Mouse (Mus musculus) CH12.LX (cell line): ENCODE measurements at regions not wholly inside any gene's neighbourhood (a gene's known extent, or its start where the extent isn't known, plus 50 kb on each side); places are given as distances from the start of the nearest gene placed in this dataset.
A peak's percentile ranks its signal among the peaks of the same experiment; 100 is the strongest.

ENCODE experiments used
- DNase-seq: peaks from one replicate; pipeline ENCODE4 v3.0.0-alpha.2; 2013; ENCODE audit errors: extremely low read depth
- H3K27ac ChIP-seq: 2 replicates; pipeline ENCODE4 v1.5.1; 2012; ENCODE audit warnings: low read depth, mild to moderate bottlenecking, control low read depth, moderate library complexity; ENCODE audit not compliant: insufficient read depth
- H3K27me3 ChIP-seq: replicated peaks from 2 replicates; pipeline ENCODE3; 2012; ENCODE audit warnings: inconsistent platforms
- H3K36me3 ChIP-seq, 2 experiments: replicated peaks in 1 of 2; 2 replicates each; pipeline versions ENCODE3 to v1.6.1; 2012; ENCODE audit warnings: inconsistent platforms in 1 of 2, low read length in 1 of 2, mild to moderate bottlenecking in 1 of 2, mixed read lengths in 1 of 2, moderate library complexity in 1 of 2; ENCODE audit not compliant: control insufficient read depth in 1 of 2, insufficient read depth in 1 of 2
- H3K4me1 ChIP-seq, 2 experiments: 2 replicates each; pipeline ENCODE4 v1.6.1; 2012; ENCODE audit warnings: inconsistent platforms in 1 of 2, moderate library complexity in 1 of 2; ENCODE audit not compliant: insufficient read depth in 2 of 2, control insufficient read depth in 1 of 2
- H3K4me2 ChIP-seq: 2 replicates; pipeline ENCODE4 v1.6.1; 2012; ENCODE audit warnings: low read depth, mild to moderate bottlenecking, control low read depth; ENCODE audit not compliant: poor library complexity, insufficient read depth, severe bottlenecking
- H3K4me3 ChIP-seq, 3 experiments: fragments of 150-350 bp in 1 of 3; sonication (generic) in 1 of 3; replicated peaks in 1 of 3; 2 replicates each; pipeline versions ENCODE3 to v1.5.1; 2011 to 2012; ENCODE audit warnings: low read depth in 2 of 3, low read length in 2 of 3, mild to moderate bottlenecking in 2 of 3, moderate library complexity in 2 of 3, control low read depth in 1 of 3, improper control_type of control experiment in 1 of 3, inconsistent platforms in 1 of 3, mixed read lengths in 1 of 3; ENCODE audit not compliant: poor library complexity in 1 of 3
- H3K79me2 ChIP-seq: replicated peaks from 2 replicates; pipeline ENCODE4 v1.6.1; 2012; ENCODE audit warnings: mild to moderate bottlenecking, moderate library complexity; ENCODE audit not compliant: control insufficient read depth, poor library complexity, insufficient read depth, severe bottlenecking; ENCODE audit errors: extremely low read depth
- H3K9ac ChIP-seq: 2 replicates; pipeline ENCODE4 v1.6.1; 2012; ENCODE audit warnings: low read depth, mild to moderate bottlenecking, control low read depth, moderate library complexity; ENCODE audit not compliant: insufficient read depth
- H3K9me3 ChIP-seq: replicated peaks from 2 replicates; pipeline ENCODE3; 2012; ENCODE audit warnings: low read length, inconsistent platforms, mixed read lengths
- BHLHE40 ChIP-seq: IDR thresholded peaks from 2 replicates; pipeline ENCODE4 v1.6.1; 2011; ENCODE audit warnings: mild to moderate bottlenecking, low read depth, low read length, improper control_type of control experiment
- CTCF ChIP-seq, 2 experiments: IDR thresholded peaks in 1 of 2; conservative IDR thresholded peaks in 1 of 2; 2 replicates each; pipeline ENCODE4 v1.5.1; 2011 to 2012; ENCODE audit warnings: low read depth in 2 of 2, low read length in 2 of 2, improper control_type of control experiment in 1 of 2, inconsistent platforms in 1 of 2, mild to moderate bottlenecking in 1 of 2, moderate library complexity in 1 of 2
- E2F4 ChIP-seq: IDR thresholded peaks from 2 replicates; pipeline ENCODE4 v1.6.1; 2011; ENCODE audit warnings: low read depth, low read length, improper control_type of control experiment; ENCODE audit not compliant: insufficient replicate concordance
- ELF1 ChIP-seq: IDR thresholded peaks from 2 replicates; pipeline ENCODE4 v1.6.1; 2014; ENCODE audit warnings: low read depth, mild to moderate bottlenecking, inconsistent platforms, low read length, improper control_type of control experiment
- EP300 ChIP-seq: IDR thresholded peaks from 2 replicates; pipeline ENCODE4 v1.6.1; 2011; ENCODE audit warnings: low read length, improper control_type of control experiment
- ETS1 ChIP-seq: conservative IDR thresholded peaks from 2 replicates; pipeline ENCODE4 v1.6.1; 2012; ENCODE audit warnings: low read depth, mild to moderate bottlenecking, inconsistent platforms, low read length, improper control_type of control experiment, moderate library complexity
- GABPA ChIP-seq: IDR thresholded peaks from 2 replicates; pipeline ENCODE4 v1.6.1; 2012; ENCODE audit warnings: low read depth, low read length, improper control_type of control experiment, inconsistent platforms; ENCODE audit not compliant: insufficient replicate concordance
- IRF4 ChIP-seq: IDR thresholded peaks from 2 replicates; pipeline ENCODE4 v1.6.1; 2014; ENCODE audit warnings: low read depth, mild to moderate bottlenecking, inconsistent platforms, low read length, improper control_type of control experiment
- JUN ChIP-seq: IDR thresholded peaks from 2 replicates; pipeline ENCODE4 v1.6.1; 2011; ENCODE audit warnings: low read depth, mild to moderate bottlenecking, low read length, improper control_type of control experiment, moderate library complexity; ENCODE audit not compliant: insufficient read depth
- KAT2A ChIP-seq: IDR thresholded peaks from 2 replicates; pipeline ENCODE4 v1.6.1; 2012; ENCODE audit warnings: low read length, improper control_type of control experiment, inconsistent platforms; ENCODE audit not compliant: insufficient replicate concordance
- MAFK ChIP-seq: IDR thresholded peaks from 2 replicates; pipeline ENCODE4 v1.6.1; 2011; ENCODE audit warnings: low read length, improper control_type of control experiment; ENCODE audit not compliant: insufficient replicate concordance
- MEF2A ChIP-seq: IDR thresholded peaks from 2 replicates; pipeline ENCODE4 v1.6.1; 2014; ENCODE audit warnings: low read depth, mild to moderate bottlenecking, inconsistent platforms, low read length, improper control_type of control experiment, borderline replicate concordance
- PAX5 ChIP-seq: IDR thresholded peaks from 2 replicates; pipeline ENCODE4 v1.6.1; 2012; ENCODE audit warnings: low read length, inconsistent platforms, mixed read lengths
- RAD21 ChIP-seq: IDR thresholded peaks from 2 replicates; pipeline ENCODE4 v1.6.1; 2011; ENCODE audit warnings: low read depth, mild to moderate bottlenecking, low read length, improper control_type of control experiment, moderate library complexity
- RCOR1 ChIP-seq: conservative IDR thresholded peaks from 2 replicates; pipeline ENCODE4 v1.6.1; 2012; ENCODE audit warnings: low read depth, mild to moderate bottlenecking, inconsistent platforms, low read length, improper control_type of control experiment
- SMC3 ChIP-seq: IDR thresholded peaks from 2 replicates; pipeline ENCODE4 v1.6.1; 2011; ENCODE audit warnings: low read depth, low read length, improper control_type of control experiment
- ZKSCAN1 ChIP-seq: IDR thresholded peaks from 2 replicates; pipeline ENCODE4 v1.6.1; 2012; ENCODE audit warnings: low read depth, inconsistent platforms, low read length, improper control_type of control experiment, borderline replicate concordance
- dilution Hi-C: fragments of 300-500 bp; cut with MboI; formaldehyde crosslinking; loops from 2 replicates; pipeline ENCODE4 v1.14.3; 2020; ENCODE audit warnings: low sequenced_read_pairs; ENCODE audit not compliant: extremely low pct_unique_long_range_greater_than_20kb, extremely low pct_ligation_motif_present
- in situ Hi-C: fragments of 300-500 bp; cut with MboI; formaldehyde crosslinking; loops from 3 replicates; pipeline ENCODE4 v1.14.3; 2019; ENCODE audit warnings: low sequenced_read_pairs, low pct_ligation_motif_present, low pct_unique_long_range_greater_than_20kb, mixed read lengths

DNA sequence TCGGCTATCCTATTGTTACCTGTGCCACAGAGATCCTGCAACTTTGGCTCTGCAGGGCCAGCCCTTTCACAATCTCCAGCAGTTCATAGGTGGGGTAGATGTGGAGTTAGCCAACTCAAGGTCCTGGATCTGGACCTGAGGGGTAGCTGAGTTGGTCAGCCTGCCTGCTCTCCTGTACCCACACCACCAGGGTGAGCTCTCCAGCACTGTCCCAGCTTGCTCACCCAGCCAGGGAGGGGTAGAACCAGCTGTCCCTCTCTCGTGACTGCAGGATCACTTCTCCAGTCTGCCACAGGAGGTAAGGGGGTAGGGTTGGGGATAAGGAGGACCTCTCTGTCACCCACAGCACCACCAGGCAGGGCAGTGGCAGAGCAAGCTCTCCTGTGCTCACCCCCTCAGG is 104.6 kb upstream of the Arid1b start:
- no peaks in the 10 kb centered on the region for H3K4me1 ChIP-seq
- H3K9me3 ChIP-seq, result no peaks in the 10 kb centered on the region
- no peaks in the 10 kb centered on the region for H3K79me2 ChIP-seq
- no peaks in the 10 kb centered on the region for H3K27me3 ChIP-seq
- no peak overlapping the region for H3K9ac ChIP-seq
- TF ChIP-seq SMC3 (peak; percentile 21), CTCF (conservative IDR thresholded peaks at IDR 0.05 in 1 of 2, IDR thresholded peaks at IDR 0.05 in 1 of 2; ENCODE audit: low read depth in 2 of 2, low read length in 2 of 2) (peak in 1 of 2 experiments; percentile 30; a peak in 2 of 4 replicates), RAD21 (peak; percentile 4), MEF2A (no peak), EP300 (no peak)
- no peaks in the 10 kb centered on the region for H3K36me3 ChIP-seq
- no peak for DNase-seq
- no peak overlapping the region for H3K4me2 ChIP-seq
- dilution Hi-C loops, result no loop called here
- no peak overlapping the region for H3K27ac ChIP-seq
- in situ Hi-C loops, result no loop called here
- H3K4me3 ChIP-seq, result no peak overlapping the region

DNA sequence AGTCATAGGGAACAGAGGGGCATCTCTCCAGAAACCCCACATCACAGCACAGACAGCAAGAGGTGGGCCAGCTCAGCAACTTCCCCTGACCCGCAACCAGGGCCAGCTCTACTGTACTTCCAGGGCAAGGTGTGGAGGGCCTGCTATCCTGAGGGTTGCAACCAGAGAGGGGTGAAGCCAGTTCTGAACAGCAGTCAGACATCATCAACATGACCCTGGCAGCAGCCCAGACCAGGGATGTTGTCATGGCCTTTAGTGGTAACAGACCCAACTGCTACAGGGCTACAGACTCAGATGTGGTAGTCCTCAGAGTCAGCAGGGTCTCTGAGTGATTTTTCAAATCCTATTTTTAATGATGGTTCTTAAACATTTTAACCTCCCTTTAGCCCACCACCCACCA is 104.0 kb upstream of the Arid1b start:
- Histone ChIP-seq H3K9ac (no peak overlapping the region), H3K4me3 (no peak overlapping the region), H3K27me3 (no peaks in the 10 kb centered on the region), H3K4me1 (no peaks in the 10 kb centered on the region), H3K9me3 (no peaks in the 10 kb centered on the region), H3K36me3 (no peaks in the 10 kb centered on the region), H3K4me2 (no peak overlapping the region), H3K79me2 (no peaks in the 10 kb centered on the region), H3K27ac (no peak overlapping the region)
- no peak for DNase-seq
- in situ Hi-C loops, result no loop called here
- dilution Hi-C loops, result no loop called here
- no peak for TF ChIP-seq IRF4
- no peak for TF ChIP-seq KAT2A
- TF ChIP-seq ELF1, result no peak
- no peak for TF ChIP-seq PAX5
- TF ChIP-seq RCOR1, result no peak
- no peak for TF ChIP-seq BHLHE40
- no peak for TF ChIP-seq JUN
- no peak for TF ChIP-seq E2F4
- no peak for TF ChIP-seq ZKSCAN1
- TF ChIP-seq ETS1, result no peak
- TF ChIP-seq GABPA, result no peak
- no peak for TF ChIP-seq CTCF (conservative IDR thresholded peaks at IDR 0.05 in 1 of 2, IDR thresholded peaks at IDR 0.05 in 1 of 2; ENCODE audit: low read depth in 2 of 2, low read length in 2 of 2)
- no peak for TF ChIP-seq MAFK
